Mouse (Mus musculus) CD4-positive naive resting alpha-beta T cell, adult 76 days (primary cell): Measurements from ENCODE around the gene Gtf2i. TPM values are rescaled to one million over a fixed set of nuclear protein-coding genes. Genes with fewer than 3 reads are reported as not detected.

Source experiments
- total RNA-seq: library from RNA; stranded (reverse); gene quantifications from one replicate; pipeline ENCODE4 v1.2.4, GENCODE M21; 2023

The Gtf2i gene
- 180 TPM for total RNA-seq

DNA sequence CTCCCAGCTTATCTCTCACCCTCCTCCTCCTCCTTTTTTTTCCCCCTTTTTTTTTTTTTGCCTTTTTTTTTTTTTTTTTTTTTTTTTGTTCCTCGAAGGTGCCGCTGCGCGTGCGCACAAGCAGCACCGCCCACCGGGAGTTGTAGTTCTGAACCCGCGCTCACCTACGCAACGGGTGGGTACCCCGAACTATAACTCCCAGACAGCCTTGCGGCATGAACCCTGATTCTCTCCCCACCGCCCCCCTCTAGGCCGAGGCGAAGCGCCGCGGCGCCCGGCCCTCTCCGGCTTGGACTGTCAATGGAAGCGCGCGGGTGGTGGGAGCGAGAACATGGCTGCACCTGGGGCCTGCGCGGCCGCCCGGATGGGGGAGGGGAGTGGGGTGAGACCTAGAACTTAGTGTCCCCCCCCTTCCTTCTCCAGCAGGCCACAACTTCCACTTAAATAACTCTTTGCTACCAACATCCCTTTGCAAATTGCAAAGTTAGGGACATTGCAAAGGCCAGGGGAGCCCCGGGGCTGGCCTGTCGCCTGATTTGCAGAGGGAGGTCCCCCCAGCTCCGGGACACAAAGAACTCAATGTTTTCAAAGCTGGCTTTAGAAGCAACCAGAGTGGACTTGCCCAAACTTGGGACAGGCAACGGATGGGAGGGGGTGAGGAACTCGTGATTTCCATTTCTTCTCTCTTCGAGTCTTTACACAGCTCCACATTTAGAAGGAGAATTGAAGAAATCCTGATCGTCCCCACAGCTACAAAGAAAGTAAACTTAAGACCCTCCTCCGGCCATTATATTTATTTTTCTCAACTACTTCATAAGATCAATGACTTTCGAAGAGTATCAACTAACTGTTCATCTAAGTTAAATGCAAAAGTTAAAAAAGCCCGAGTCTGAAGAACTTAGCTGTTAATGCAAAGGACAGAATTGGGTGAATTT lies at the start of gene Gtf2i:
TSS of gene Gtf2i (minus strand) at position 73 of the 935 bp plus-strand sequence.

GRCm38 (mm10) chr5:134229391-134229790 lies 85.2 kb downstream of the Gtf2i start, which contains the start of gene Ncf1:
Gene Ncf1, minus strand, starts transcription at chr5:134229625.

Other genes with a start within 250 kb of the Gtf2i start
- gene Castor2, start 215.0 kb downstream of the Gtf2i start, total RNA-seq: 9.1 TPM
- 39.0 TPM for gene Rcc1l, start 138.0 kb downstream of the Gtf2i start, total RNA-seq
- 18.3 TPM for gene Gtf2ird2, start 130.7 kb downstream of the Gtf2i start, total RNA-seq
- gene Ncf1, start 85.1 kb downstream of the Gtf2i start, total RNA-seq: 22.7 TPM
- gene Gtf2ird1, start 142.0 kb upstream of the Gtf2i start, total RNA-seq: 20.6 TPM
- gene Clip2, start 237.7 kb upstream of the Gtf2i start, total RNA-seq: 5.5 TPM
- not detected for gene Syna, start 245.4 kb upstream of the Gtf2i start, total RNA-seq